Mouse (Mus musculus) stomach, postnatal 0 days (tissue): ENCODE measurements around the gene Icos.

Source experiments
- CTCF ChIP-seq: IDR thresholded peaks from 2 replicates; pipeline ENCODE4 v1.5.1; 2016; ENCODE audit warnings: antibody characterized with exemption, low read depth, mild to moderate bottlenecking, moderate library complexity
- EP300 ChIP-seq: optimal IDR thresholded peaks from 2 replicates; pipeline ENCODE3; 2016; ENCODE audit warnings: antibody characterized with exemption

- TF ChIP-seq EP300 = no peak
- no peak for TF ChIP-seq CTCF
Observed at GRCm38 (mm10) chr1:60986141-60986540, 8.4 kb downstream of the Icos start.
